Mouse (Mus musculus): Measurements from ENCODE around the gene Ipo13. TPM values are rescaled to one million over a fixed set of nuclear protein-coding genes. Genes with fewer than 3 reads are reported as not detected.

Gene Ipo13
- 56.0 and 56.7 TPM in 2 replicates for polyA plus RNA-seq (2016; fragmentation: Nextera tagmentation; extraction: Ambion mirVana)

GRCm38 (mm10) chr4:117914591-117915442 is at the start of gene Ipo13:
Ipo13 (minus strand) TSS chr4:117914999.
- Histone ChIP-seq H3K4me3 (peak within 1 kb of the TSS; percentile 80), H3K27me3 (ENCODE audit: low read depth, poor library complexity, severe bottlenecking) (no peaks in the 10 kb centered on the region), H3K36me3 (peaks cover 32% of the 10 kb centered on the region), H3K27ac (peak within 1 kb of the TSS; percentile 97), H3K4me1 (peaks cover 26% of the 10 kb centered on the region), H3K9me3 (replicated peaks) (no peaks in the 10 kb centered on the region)
- under 1% methylated on average over 61 of the region's 61 CpGs for WGBS
- peak; percentile 96 for DNase-seq (ENCODE audit: low spot score)

- Histone ChIP-seq H3K4me1 (peaks cover 20% of the 10 kb centered on the region), H3K27ac (peak overlapping the region; percentile 67; the same call in 1 of the 2 replicates), H3K36me3 (peaks cover 78% of the 10 kb centered on the region), H3K27me3 (ENCODE audit: low read depth, poor library complexity, severe bottlenecking) (no peaks in the 10 kb centered on the region), H3K9me3 (replicated peaks) (no peaks in the 10 kb centered on the region), H3K4me3 (no peak overlapping the region)
- DNase-seq (ENCODE audit: low spot score) = no peak
- 42% methylated on average over 4 of the region's 4 CpGs for WGBS
Measured at GRCm38 (mm10) chr4:117957492-117957891, 42.7 kb upstream of the Ipo13 start.

GRCm38 (mm10) chr4:117947493-117947892 is 32.7 kb upstream of the Ipo13 start:
- H3K9me3 ChIP-seq (replicated peaks) = no peaks in the 10 kb centered on the region
- H3K36me3 ChIP-seq = peaks cover 28% of the 10 kb centered on the region
- 87% methylated on average over 7 of the region's 7 CpGs for WGBS
- H3K27ac ChIP-seq = no peak overlapping the region; the same call in 1 of the 2 replicates
- no peak overlapping the region for H3K4me3 ChIP-seq
- no peak for DNase-seq (ENCODE audit: low spot score)
- H3K27me3 ChIP-seq (ENCODE audit: low read depth, poor library complexity, severe bottlenecking) = no peaks in the 10 kb centered on the region
- peaks cover 14% of the 10 kb centered on the region for H3K4me1 ChIP-seq

GRCm38 (mm10) chr4:117946639-117947305 is 32.0 kb upstream of the Ipo13 start:
- no peak for DNase-seq (ENCODE audit: low spot score)
- peak overlapping the region; percentile 15; the same call in 1 of the 2 replicates for H3K27ac ChIP-seq

GRCm38 (mm10) chr4:117943317-117943716 is 28.5 kb upstream of the Ipo13 start:
- Histone ChIP-seq H3K36me3 (peaks cover 26% of the 10 kb centered on the region), H3K9me3 (replicated peaks) (no peaks in the 10 kb centered on the region), H3K27ac (peak overlapping the region; percentile 73; the same call in 1 of the 2 replicates), H3K27me3 (ENCODE audit: low read depth, poor library complexity, severe bottlenecking) (no peaks in the 10 kb centered on the region), H3K4me3 (no peak overlapping the region), H3K4me1 (peaks cover 15% of the 10 kb centered on the region)
- 3% methylated on average over 5 of the region's 5 CpGs for WGBS
- DNase-seq (ENCODE audit: low spot score) = peak; percentile 43

More at GRCm38 (mm10) chr4:117946639-117947305, 32.0 kb upstream of the Ipo13 start:
- no peaks in the 10 kb centered on the region for H3K9me3 ChIP-seq (replicated peaks)
- peaks cover 21% of the 10 kb centered on the region for H3K36me3 ChIP-seq
- H3K27me3 ChIP-seq (ENCODE audit: low read depth, poor library complexity, severe bottlenecking) = no peaks in the 10 kb centered on the region
- 76% methylated on average over 11 of the region's 11 CpGs for WGBS
- H3K4me1 ChIP-seq = peaks cover 15% of the 10 kb centered on the region
- no peak overlapping the region for H3K4me3 ChIP-seq

GRCm38 (mm10) chr4:117936964-117937363 is 22.2 kb upstream of the Ipo13 start:
- Histone ChIP-seq H3K27me3 (ENCODE audit: low read depth, poor library complexity, severe bottlenecking) (no peaks in the 10 kb centered on the region), H3K4me1 (no peaks in the 10 kb centered on the region), H3K36me3 (peaks cover 38% of the 10 kb centered on the region), H3K4me3 (no peak overlapping the region), H3K9me3 (replicated peaks) (no peaks in the 10 kb centered on the region), H3K27ac (no peak overlapping the region)
- no peak for DNase-seq (ENCODE audit: low spot score)
- WGBS = 97% methylated on average over 5 of the region's 5 CpGs

- Histone ChIP-seq H3K9me3 (replicated peaks) (no peaks in the 10 kb centered on the region), H3K4me1 (peaks cover 14% of the 10 kb centered on the region), H3K36me3 (peaks cover 23% of the 10 kb centered on the region), H3K27me3 (ENCODE audit: low read depth, poor library complexity, severe bottlenecking) (peaks cover 16% of the 10 kb centered on the region), H3K27ac (no peak overlapping the region), H3K4me3 (no peak overlapping the region)
- 87% methylated on average over 4 of the region's 4 CpGs for WGBS
- DNase-seq (ENCODE audit: low spot score) = no peak
Measured at GRCm38 (mm10) chr4:117934081-117934480, 19.3 kb upstream of the Ipo13 start.

- H3K27me3 ChIP-seq (ENCODE audit: low read depth, poor library complexity, severe bottlenecking) = peaks cover 25% of the 10 kb centered on the region
Measured at GRCm38 (mm10) chr4:117933248-117933647, 18.4 kb upstream of the Ipo13 start.

GRCm38 (mm10) chr4:117929391-117929881 is 14.6 kb upstream of the Ipo13 start, which contains the start of gene Artn:
Artn (minus strand) TSS chr4:117929763.
- Histone ChIP-seq H3K27me3 (ENCODE audit: low read depth, poor library complexity, severe bottlenecking) (peaks cover 63% of the 10 kb centered on the region), H3K36me3 (peaks cover 11% of the 10 kb centered on the region; the same call in 1 of the 2 replicates), H3K4me1 (peaks cover 42% of the 10 kb centered on the region), H3K27ac (peak within 1 kb of the TSS; percentile 85), H3K4me3 (peak within 1 kb of the TSS; percentile 67), H3K9me3 (replicated peaks) (no peaks in the 10 kb centered on the region)
- DNase-seq (ENCODE audit: low spot score) = peak; percentile 87
- under 1% methylated on average over 33 of the region's 33 CpGs for WGBS

More at GRCm38 (mm10) chr4:117933248-117933647, 18.4 kb upstream of the Ipo13 start:
- Histone ChIP-seq H3K4me3 (no peak overlapping the region), H3K36me3 (peaks cover 22% of the 10 kb centered on the region), H3K9me3 (replicated peaks) (no peaks in the 10 kb centered on the region), H3K4me1 (peaks cover 22% of the 10 kb centered on the region), H3K27ac (no peak overlapping the region)
- WGBS = 86% methylated on average over 5 of the region's 5 CpGs
- DNase-seq (ENCODE audit: low spot score) = no peak

GRCm38 (mm10) chr4:117928699-117929241 is 14.0 kb upstream of the Ipo13 start:
- Histone ChIP-seq H3K27me3 (ENCODE audit: low read depth, poor library complexity, severe bottlenecking) (peaks cover 69% of the 10 kb centered on the region), H3K27ac (peak overlapping the region; percentile 85), H3K4me1 (peaks cover 42% of the 10 kb centered on the region), H3K9me3 (replicated peaks) (no peaks in the 10 kb centered on the region), H3K36me3 (peaks cover 11% of the 10 kb centered on the region; the same call in 1 of the 2 replicates), H3K4me3 (peak overlapping the region; percentile 67)
- peak; percentile 65 for DNase-seq (ENCODE audit: low spot score)
- 2% methylated on average over 13 of the region's 13 CpGs for WGBS

GRCm38 (mm10) chr4:117928234-117928633 is 13.4 kb upstream of the Ipo13 start:
- Histone ChIP-seq H3K36me3 (peaks cover 11% of the 10 kb centered on the region; the same call in 1 of the 2 replicates), H3K4me3 (peak overlapping the region; percentile 67), H3K27me3 (ENCODE audit: low read depth, poor library complexity, severe bottlenecking) (peaks cover 74% of the 10 kb centered on the region), H3K27ac (peak overlapping the region; percentile 85; the same call in 1 of the 2 replicates), H3K4me1 (peaks cover 42% of the 10 kb centered on the region), H3K9me3 (replicated peaks) (no peaks in the 10 kb centered on the region)
- WGBS = 11% methylated on average over 6 of the region's 6 CpGs
- DNase-seq (ENCODE audit: low spot score) = peak; percentile 88
